Mouse (Mus musculus) megakaryocyte, embryonic 14.5 days (primary cell): ENCODE measurements around the gene Dync2h1. TPM values are rescaled to one million over a fixed set of nuclear protein-coding genes. Genes with fewer than 3 reads are reported as not detected.
"Not testable (repeated sequence)": the region's sequence is repeated elsewhere in the genome, so short reads cannot be mapped to it uniquely, and the experiment has no call there.

Experiments used
- H3K27me3 ChIP-seq: replicated peaks from 2 replicates; pipeline ENCODE3; 2012; ENCODE audit warnings: inconsistent platforms
- H3K36me3 ChIP-seq: replicated peaks from 2 replicates; pipeline ENCODE3; 2012; ENCODE audit warnings: low read length, inconsistent platforms, mixed read lengths
- H3K4me1 ChIP-seq: 2 replicates; pipeline ENCODE4 v1.6.1; 2012; ENCODE audit warnings: inconsistent platforms
- H3K4me3 ChIP-seq: replicated peaks from 2 replicates; pipeline ENCODE3; 2012; ENCODE audit warnings: moderate library complexity, mild to moderate bottlenecking, inconsistent platforms
- H3K9me3 ChIP-seq: 2 replicates; pipeline ENCODE4 v1.6.1; 2012; ENCODE audit warnings: inconsistent platforms
- FLI1 ChIP-seq: IDR thresholded peaks from 2 replicates; pipeline ENCODE4 v1.6.1; 2012; ENCODE audit warnings: low read length, inconsistent platforms, mixed read lengths
- GATA1 ChIP-seq: IDR thresholded peaks from 3 replicates; pipeline ENCODE4 v1.6.1; 2012; ENCODE audit warnings: mixed read lengths, low read length, inconsistent platforms, borderline replicate concordance
- polyA plus RNA-seq: library from polyadenylated mRNA; stranded (reverse); fragments of >175 nt; gene quantifications from 2 replicates; pipeline ENCODE4 v1.2.3, GENCODE M21; 2012; ENCODE audit warnings: low replicate concordance; ENCODE audit not compliant: insufficient read depth

The Dync2h1 gene
- 0.07 TPM in 1 of 2 replicates, not detected in the other for polyA plus RNA-seq

- TF ChIP-seq GATA1, result no peak
- peak; percentile 89; the same call in 1 of the 2 replicates for TF ChIP-seq FLI1
- H3K36me3 ChIP-seq, result peaks cover 37% of the 10 kb centered on the region
- no peaks in the 10 kb centered on the region for H3K9me3 ChIP-seq
- peak within 1 kb of the TSS; percentile 96 for H3K4me3 ChIP-seq
- H3K4me1 ChIP-seq, result peaks cover 29% of the 10 kb centered on the region
- no peaks in the 10 kb centered on the region for H3K27me3 ChIP-seq
These were observed at the start of gene Dync2h1, which contains the start of gene Dcun1d5 for GRCm38 (mm10) chr9:7184172-7184896. Gene Dync2h1 (minus strand): TSS chr9:7184446. Gene Dcun1d5 (plus strand): TSS chr9:7184520.

GRCm38 (mm10) chr9:7221460-7221859 lies 37.2 kb upstream of the Dync2h1 start:
- Histone ChIP-seq H3K4me3 (no peak overlapping the region), H3K36me3 (peaks cover 20% of the 10 kb centered on the region), H3K27me3 (no peaks in the 10 kb centered on the region), H3K4me1 (peaks cover 14% of the 10 kb centered on the region), H3K9me3 (no peaks in the 10 kb centered on the region)
- TF ChIP-seq FLI1 (no peak), GATA1 (no peak)

- H3K27me3 ChIP-seq, result no peaks in the 10 kb centered on the region
- peak overlapping the region; percentile 60 for H3K4me3 ChIP-seq
- peaks cover 14% of the 10 kb centered on the region for H3K4me1 ChIP-seq
- H3K36me3 ChIP-seq, result peaks cover 20% of the 10 kb centered on the region
- TF ChIP-seq GATA1 (no peak), FLI1 (no peak)
- H3K9me3 ChIP-seq, result no peaks in the 10 kb centered on the region
These were observed 36.8 kb upstream of the Dync2h1 start for GRCm38 (mm10) chr9:7221024-7221423.

GRCm38 (mm10) chr9:7216240-7216639 lies 32.0 kb upstream of the Dync2h1 start:
- peaks cover 5% of the 10 kb centered on the region for H3K4me1 ChIP-seq
- no peaks in the 10 kb centered on the region for H3K27me3 ChIP-seq
- no peaks in the 10 kb centered on the region for H3K9me3 ChIP-seq
- no peak for TF ChIP-seq GATA1
- no peak for TF ChIP-seq FLI1
- H3K36me3 ChIP-seq, result peaks cover 34% of the 10 kb centered on the region
- H3K4me3 ChIP-seq, result no peak overlapping the region

GRCm38 (mm10) chr9:7190694-7191093 lies 6.4 kb upstream of the Dync2h1 start:
- not testable (repeated sequence) for H3K9me3 ChIP-seq, H3K27me3 ChIP-seq, H3K4me3 ChIP-seq
- H3K36me3 ChIP-seq, result peaks cover 28% of the 10 kb centered on the region
- H3K4me1 ChIP-seq, result peaks cover 17% of the 10 kb centered on the region

- Histone ChIP-seq H3K27me3 (no peaks in the 10 kb centered on the region), H3K4me1 (peaks cover 29% of the 10 kb centered on the region), H3K4me3 (peak overlapping the region; percentile 96), H3K9me3 (no peaks in the 10 kb centered on the region), H3K36me3 (peaks cover 38% of the 10 kb centered on the region)
- no peak for TF ChIP-seq FLI1
- no peak for TF ChIP-seq GATA1
These were observed 648 bp upstream of the Dync2h1 start for GRCm38 (mm10) chr9:7184897-7185291.

GRCm38 (mm10) chr9:7176618-7177610 lies 7.3 kb downstream of the Dync2h1 start:
- no peaks in the 10 kb centered on the region for H3K9me3 ChIP-seq
- peak overlapping the region; percentile 91 for H3K4me3 ChIP-seq
- H3K4me1 ChIP-seq, result peaks cover 12% of the 10 kb centered on the region
- H3K27me3 ChIP-seq, result no peaks in the 10 kb centered on the region
- H3K36me3 ChIP-seq, result peaks cover 32% of the 10 kb centered on the region
- TF ChIP-seq FLI1 (no peak), GATA1 (no peak)

GRCm38 (mm10) chr9:7173756-7174155 lies 10.5 kb downstream of the Dync2h1 start:
- no peak for TF ChIP-seq FLI1
- Histone ChIP-seq H3K27me3 (no peaks in the 10 kb centered on the region), H3K4me3 (no peak overlapping the region), H3K4me1 (peaks cover 12% of the 10 kb centered on the region), H3K36me3 (peaks cover 20% of the 10 kb centered on the region), H3K9me3 (no peaks in the 10 kb centered on the region)

- peaks cover 39% of the 10 kb centered on the region for H3K36me3 ChIP-seq
- TF ChIP-seq FLI1, result no peak
- no peak for TF ChIP-seq GATA1
- no peaks in the 10 kb centered on the region for H3K27me3 ChIP-seq
- no peaks in the 10 kb centered on the region for H3K9me3 ChIP-seq
- H3K4me1 ChIP-seq, result peaks cover 6% of the 10 kb centered on the region
- no peak overlapping the region for H3K4me3 ChIP-seq
These were observed 16.8 kb downstream of the Dync2h1 start for GRCm38 (mm10) chr9:7167339-7167998.

GRCm38 (mm10) chr9:7160688-7161087 lies 23.6 kb downstream of the Dync2h1 start:
- no peaks in the 10 kb centered on the region for H3K9me3 ChIP-seq
- TF ChIP-seq FLI1, result no peak
- TF ChIP-seq GATA1, result no peak
- peaks cover 48% of the 10 kb centered on the region for H3K36me3 ChIP-seq
- no peaks in the 10 kb centered on the region for H3K27me3 ChIP-seq
- no peak overlapping the region for H3K4me3 ChIP-seq
- H3K4me1 ChIP-seq, result no peaks in the 10 kb centered on the region
